Mouse (Mus musculus): Measurements from ENCODE around the gene Allc. TPM values are rescaled to one million over a fixed set of nuclear protein-coding genes. Genes with fewer than 3 reads are reported as not detected.

The Allc gene
- total RNA-seq, 2 experiments from 2014 or later = 1.2 to 1.3 TPM

DNA sequence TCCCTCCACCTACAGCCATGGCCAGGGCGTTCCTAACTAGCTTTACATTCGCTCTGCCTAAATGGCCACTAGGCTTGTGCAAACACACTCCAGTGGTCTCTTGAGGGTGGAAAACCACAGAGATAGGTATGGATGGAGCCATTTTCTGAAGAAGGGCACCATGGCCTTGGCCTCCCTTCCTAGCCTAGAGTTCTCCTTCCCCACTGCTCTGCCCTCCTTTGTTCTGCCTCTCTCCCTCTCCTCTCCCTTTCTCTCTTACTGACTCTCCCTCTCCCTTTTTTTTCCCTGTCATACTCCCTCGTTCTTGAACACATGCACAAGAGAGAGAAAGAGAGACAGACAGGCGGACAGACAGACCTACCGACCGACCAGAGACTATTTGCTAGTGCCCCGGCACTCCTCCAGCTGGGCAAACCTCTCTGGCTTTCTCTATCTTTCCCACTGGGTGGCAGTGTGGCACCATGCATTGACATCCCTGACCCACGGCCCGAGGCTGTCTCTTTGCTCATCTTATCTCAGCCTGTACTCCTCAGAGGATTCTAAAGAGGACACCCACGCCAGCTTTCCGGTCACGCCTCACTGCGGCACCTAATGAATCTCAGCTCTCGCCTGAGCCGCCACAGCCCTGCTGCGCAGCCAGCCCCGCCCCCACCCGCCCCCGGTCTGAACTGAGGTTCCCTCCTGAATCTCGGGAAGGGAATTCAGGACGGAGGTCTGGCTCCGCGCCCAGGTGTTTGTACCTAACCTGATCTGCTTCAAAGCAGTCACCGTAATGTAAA, 7.0 kb upstream of the Allc start:
- DNase-seq (ENCODE audit: low spot score in 2 of 2) = peak; percentile 90 to 91
- intact Hi-C loops (cut with DNase I) = loop anchor here (10.0 kb wide), 2 partner anchors 386 to 946 kb away; no protein-coding TSS in a partner anchor

DNA sequence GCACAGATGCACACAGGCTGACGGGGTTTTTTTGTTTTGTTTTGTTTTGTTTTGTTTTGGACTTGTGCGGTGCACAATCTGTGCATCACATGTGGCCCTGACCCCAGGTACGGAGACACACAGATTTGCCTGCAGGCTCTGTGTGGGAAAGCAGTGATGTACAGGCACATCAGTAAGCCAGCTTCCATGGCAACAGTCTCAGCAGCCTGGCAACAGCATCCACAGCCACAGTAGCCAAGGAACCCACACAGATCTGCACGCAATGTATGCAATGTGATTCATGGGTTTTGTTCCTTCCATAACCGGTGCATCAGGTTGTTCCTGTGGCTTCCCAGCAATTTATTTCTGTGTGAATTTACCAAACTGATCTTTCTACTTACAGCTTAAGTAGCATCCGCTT, 5.6 kb upstream of the Allc start:
- intact Hi-C loops (cut with DNase I) = loop anchor here (10.0 kb wide), 2 partner anchors 387 to 947 kb away; no protein-coding TSS in a partner anchor
- peak; percentile 79 to 83 for DNase-seq (ENCODE audit: low spot score in 2 of 2)

DNA sequence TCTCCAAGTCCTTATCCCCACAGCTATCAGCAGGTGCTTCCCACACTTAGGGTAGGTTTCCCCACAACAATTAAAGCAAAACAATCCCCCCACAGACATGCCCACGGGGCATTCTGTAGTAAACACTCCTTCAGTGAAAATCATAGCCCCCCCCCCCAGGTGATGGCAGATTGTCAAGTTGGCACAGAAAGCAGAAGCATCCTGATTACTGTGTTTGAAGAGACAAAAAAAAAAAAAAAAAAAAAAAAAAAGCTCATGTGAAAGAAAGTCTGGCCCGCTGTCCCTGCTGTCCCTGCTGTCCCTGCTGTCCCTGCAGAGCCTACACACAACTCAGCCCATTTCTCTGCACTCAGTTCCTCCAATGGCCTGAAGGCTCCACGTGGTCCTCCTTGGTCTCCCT, 1.7 kb upstream of the Allc start:
- intact Hi-C loops (cut with DNase I) = loop anchor here (10.0 kb wide), 2 partner anchors 391 to 951 kb away; no protein-coding TSS in a partner anchor
- no peak for DNase-seq (ENCODE audit: low spot score in 2 of 2)

DNA sequence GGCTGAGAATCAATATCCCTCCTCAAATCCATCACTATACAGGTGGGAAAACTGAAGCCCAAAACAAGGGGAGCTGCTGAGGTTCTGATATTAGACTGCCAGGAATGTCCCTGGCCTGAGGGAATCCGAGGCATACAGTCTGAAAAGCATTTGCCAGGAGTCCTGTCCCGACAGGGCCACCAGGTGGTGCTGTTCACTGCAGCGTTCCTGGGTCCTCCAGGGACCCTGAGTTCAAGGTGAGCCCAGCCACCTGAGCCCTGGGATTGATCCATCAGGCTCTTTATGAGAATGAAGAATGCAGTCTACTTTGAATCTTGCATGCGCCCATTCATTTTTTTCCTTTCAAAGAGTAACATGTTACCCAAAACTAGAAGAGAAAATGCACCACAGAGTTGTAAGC, 3.2 kb downstream of the Allc start:
- no peak for DNase-seq (ENCODE audit: low spot score in 2 of 2)
- intact Hi-C loops (cut with DNase I) = no loop called here

DNA sequence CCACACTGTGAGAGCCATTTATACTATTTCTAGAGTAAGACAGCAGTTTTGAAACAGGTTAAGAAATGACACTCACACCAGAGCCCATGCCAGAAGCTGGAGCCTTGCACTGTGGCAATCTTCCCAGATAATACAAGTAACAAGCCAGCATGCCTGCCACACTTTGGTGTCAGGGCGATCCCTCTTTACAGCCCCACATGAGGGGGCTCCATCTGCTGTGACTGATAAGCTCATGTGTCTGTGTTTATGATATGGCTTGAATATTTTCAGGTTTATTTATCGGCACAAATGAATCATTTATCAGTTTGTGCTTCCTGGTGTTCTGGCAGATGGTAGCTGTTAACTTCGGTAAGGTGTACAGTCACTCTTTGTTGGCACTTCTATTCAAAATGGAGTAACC, 4.2 kb downstream of the Allc start:
- DNase-seq (ENCODE audit: low spot score in 2 of 2) = no peak
- intact Hi-C loops (cut with DNase I) = no loop called here

DNA sequence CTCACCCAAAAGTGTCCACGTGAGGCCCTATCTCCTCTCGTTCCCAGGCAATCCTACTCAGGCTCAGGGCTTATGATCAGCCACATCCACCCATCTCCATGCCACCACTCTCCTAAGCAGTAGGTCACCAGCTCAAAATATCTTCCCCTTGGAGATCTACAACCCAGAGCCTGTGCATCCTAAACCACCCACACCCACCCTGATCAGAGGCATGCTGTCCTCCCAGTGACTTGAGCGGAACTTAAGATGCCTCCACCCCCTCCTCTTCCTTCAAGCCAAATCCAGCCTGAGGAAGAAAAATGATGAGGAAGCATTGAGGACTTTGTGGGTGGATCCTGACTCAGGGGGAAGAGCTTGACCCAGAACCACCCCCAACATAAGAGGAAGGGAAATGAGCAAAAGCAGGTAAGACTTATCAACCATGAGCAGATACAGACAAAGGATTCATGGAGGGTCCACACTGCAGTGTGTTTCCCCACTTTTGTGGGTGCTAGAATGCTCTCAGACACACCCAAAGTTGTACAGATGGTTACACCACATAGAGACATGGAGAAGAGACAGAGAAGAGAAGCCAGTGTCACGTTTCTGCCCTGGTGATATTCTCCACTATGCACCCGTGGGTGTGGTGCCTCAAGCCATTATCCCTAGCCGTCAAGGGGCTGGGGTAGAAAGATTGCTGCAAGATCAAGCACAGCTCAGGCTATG, 6.8 kb downstream of the Allc start:
- DNase-seq (ENCODE audit: low spot score in 2 of 2) = no peak
- intact Hi-C loops (cut with DNase I) = no loop called here

DNA sequence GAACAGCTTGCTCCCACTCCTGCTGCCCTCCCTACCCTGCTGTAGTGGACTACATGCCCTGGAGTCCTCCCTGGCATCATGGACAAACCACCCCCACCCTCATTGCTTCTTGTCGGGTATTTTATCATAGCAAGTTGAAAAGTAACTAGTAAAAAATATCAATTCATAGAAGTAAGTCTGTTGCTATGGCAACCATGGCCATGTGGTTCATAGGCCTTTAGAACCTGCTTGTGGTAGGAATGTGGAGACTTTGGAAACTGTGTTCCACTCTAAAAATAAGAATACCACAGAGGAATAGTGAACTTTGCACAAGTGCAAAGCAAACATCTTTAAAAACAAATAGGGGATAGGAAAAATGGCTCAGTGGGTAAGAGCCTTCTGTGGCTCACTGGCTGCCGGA, 10.1 kb downstream of the Allc start:
- DNase-seq (ENCODE audit: low spot score in 2 of 2) = no peak
- intact Hi-C loops (cut with DNase I) = no loop called here

DNA sequence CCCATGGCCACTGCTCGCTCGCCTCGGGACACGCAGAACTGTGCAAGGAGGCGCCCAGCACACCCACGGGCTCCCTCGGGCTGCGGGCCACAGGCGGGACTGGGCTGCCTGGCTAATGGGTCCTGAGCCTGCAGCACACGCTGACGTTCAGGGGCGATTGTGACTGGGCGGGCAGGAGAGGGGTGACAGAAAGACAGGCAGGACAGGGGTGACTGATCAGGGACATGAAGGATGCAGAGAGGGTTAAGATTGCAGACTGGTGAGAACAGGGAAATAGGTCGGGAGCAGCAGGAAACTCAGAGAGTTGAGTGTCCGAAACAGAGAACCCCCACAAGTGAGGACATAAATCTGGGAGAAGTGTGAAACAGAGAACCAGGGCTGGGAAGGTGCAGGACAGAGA, 30.0 kb downstream of the Allc start, which contains the start of gene Dcdc2c:
Dcdc2c (minus strand) TSS at position 101 of the 400 bp plus-strand sequence.
- intact Hi-C loops (cut with DNase I) = no loop called here

DNA sequence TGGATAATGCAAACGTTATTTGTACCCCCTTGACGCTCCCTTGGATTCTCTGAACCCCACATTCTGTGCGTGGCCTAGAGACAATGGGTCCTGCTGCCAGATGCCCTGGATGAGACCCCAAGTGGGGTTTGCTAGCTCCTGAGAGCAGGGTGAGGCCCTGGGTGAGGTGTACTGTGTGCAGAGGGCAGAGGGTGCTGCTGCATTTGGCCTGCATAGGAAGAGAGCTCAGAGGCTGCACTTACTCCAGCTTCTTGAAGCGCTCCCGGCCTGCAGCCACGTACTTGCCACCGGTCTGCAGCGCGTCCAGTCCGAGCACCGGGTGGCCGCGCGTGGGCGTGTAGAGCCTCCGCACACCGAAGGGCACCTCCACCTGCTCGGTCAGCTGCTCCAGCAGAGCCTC, 30.5 kb downstream of the Allc start:
- intact Hi-C loops (cut with DNase I) = no loop called here
- no peak for DNase-seq (ENCODE audit: low spot score in 2 of 2)

More for the DNA sequence above, 30.0 kb downstream of the Allc start, which contains the start of gene Dcdc2c:
- DNase-seq (ENCODE audit: low spot score in 2 of 2) = no peak

DNA sequence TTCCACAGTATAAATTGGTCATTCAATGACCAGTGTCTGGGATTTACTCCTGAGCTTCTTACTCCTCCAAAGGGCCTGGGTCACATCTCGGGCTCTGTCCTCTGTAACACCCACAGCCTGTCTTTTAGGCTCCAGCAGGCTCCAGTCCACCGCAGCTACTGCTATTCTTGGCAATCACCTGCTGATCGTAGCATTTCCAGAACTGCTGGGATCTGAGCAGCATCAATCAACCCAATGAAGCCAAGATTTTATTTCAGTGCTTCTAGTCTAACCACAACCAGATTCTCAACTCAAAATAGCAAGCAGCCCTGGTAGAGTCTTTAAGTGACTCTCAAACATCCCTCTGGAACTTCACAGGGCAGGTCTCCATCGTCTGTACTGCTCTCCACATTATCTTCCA, 33.4 kb downstream of the Allc start:
- no peak for DNase-seq (ENCODE audit: low spot score in 2 of 2)
- intact Hi-C loops (cut with DNase I) = no loop called here

DNA sequence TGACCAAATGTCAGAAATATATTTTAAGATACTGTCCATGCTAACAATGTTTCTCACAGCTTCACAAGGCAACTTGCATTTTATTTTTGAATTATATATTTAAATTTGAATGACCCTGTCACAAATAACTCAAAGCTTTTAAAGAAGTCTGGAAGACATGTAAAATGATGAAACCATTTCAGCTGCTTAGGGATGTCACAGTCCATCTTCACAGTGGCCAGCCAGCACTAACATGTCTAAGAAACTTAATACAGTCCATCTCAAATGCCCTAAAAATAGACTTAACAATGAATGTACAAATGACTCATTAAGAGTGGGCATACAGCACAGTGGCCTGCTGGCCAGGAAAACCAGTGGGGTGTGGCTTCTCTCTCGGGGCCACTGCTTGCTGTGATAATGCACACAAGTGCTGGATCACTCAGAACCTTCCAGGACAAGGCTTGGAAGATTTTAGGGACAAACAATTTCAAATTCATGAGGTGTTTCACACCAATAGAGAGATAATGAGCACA, 68.0 kb downstream of the Allc start:
- intact Hi-C loops (cut with DNase I) = no loop called here
- DNase-seq (ENCODE audit: low spot score in 2 of 2) = no peak

DNA sequence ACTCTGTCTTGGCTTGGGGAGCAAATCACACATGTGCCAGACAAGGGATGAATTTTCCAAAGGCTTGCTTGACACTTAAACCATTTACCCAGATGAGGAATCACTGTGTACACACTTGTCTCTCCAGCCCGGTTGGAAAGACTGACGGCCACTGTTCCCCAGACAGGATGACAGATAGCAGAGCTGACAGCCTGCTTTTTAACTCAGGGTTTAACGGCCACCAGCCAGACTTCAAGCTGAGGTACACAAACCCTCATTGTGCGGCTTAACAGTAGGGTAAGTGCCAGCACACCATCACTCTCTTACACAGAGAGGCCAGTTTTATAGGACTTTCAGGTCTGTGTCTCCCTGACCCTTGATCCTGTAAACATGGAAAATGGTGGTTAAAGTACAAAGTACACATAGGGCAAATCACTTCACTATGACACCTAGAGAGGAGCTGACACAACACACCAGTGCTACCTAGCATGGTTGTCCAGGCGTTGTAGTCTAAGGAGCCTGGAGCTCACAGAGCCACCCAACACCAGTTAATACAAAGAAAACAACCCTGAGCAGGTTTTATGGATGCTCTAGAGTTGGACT, 72.5 kb downstream of the Allc start:
- intact Hi-C loops (cut with DNase I) = no loop called here
- DNase-seq (ENCODE audit: low spot score in 2 of 2) = no peak

Other genes with a start within 250 kb of the Allc start
- gene Dcdc2c, start 30.1 kb downstream of the Allc start, total RNA-seq (2021) = 1 to 10 TPM in 1 of 2 experiments, under 1 TPM in 1; 0.79 to 1.1 TPM
- under 1 TPM; 0.57 to 0.59 TPM for gene Colec11, start 40.9 kb upstream of the Allc start, total RNA-seq (2021)
- gene Rps7, start 53.4 kb upstream of the Allc start, total RNA-seq (2021) = 100 to 1,000 TPM; 261 to 290 TPM
- 10 to 100 TPM; 13.4 to 15.2 TPM for gene Rnaseh1, start 67.1 kb upstream of the Allc start, total RNA-seq (2021)
- gene Adi1, start 92.7 kb upstream of the Allc start, total RNA-seq (2021) = 10 to 100 TPM; 32.0 to 36.8 TPM
- gene Trappc12, start 167.9 kb upstream of the Allc start, total RNA-seq (2021) = 10 to 100 TPM; 61.3 to 62.7 TPM
- gene Eipr1, start 169.3 kb upstream of the Allc start, total RNA-seq (2021) = 10 to 100 TPM; 63.9 to 65.5 TPM